Mouse (Mus musculus): ENCODE data around the gene Sulf2. TPM values are rescaled to one million over a fixed set of nuclear protein-coding genes. Genes with fewer than 3 reads are reported as not detected.

Gene Sulf2
- polyA plus RNA-seq, 1 experiment from 2014 or later = 125 TPM

DNA sequence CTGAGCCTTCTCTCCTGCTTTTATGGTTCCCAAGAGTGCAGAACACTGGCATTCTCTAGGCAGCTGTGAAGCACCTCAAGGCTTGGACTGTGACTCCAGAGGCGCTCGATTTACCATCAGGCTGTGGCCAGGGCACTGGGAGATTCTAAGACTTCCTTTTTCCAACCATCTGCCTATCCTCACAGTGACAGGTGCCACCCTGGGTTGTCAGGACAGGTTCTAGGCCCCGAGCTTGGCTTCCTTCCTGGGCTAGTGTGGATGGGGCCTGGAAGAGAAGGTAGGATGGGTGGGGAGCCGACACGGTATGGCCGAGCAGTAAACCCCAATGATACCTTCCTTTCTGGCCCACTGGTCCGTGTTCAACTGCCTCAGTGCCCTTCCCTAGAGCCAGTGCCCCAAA is 9.0 kb downstream of the Sulf2 start:
- Histone ChIP-seq H3K4me1 (replicated peaks; ENCODE audit: control insufficient read depth, insufficient read depth, low read length) (peaks cover 36% of the 10 kb centered on the region), H3K27ac (no peak overlapping the region), H3K4me2 (replicated peaks) (no peak overlapping the region), H3K36me3 (replicated peaks; ENCODE audit: control insufficient read depth, insufficient read depth) (no peaks in the 10 kb centered on the region), H3K27me3 (ENCODE audit: control insufficient read depth, insufficient read depth, low read length) (no peaks in the 10 kb centered on the region), H3K4me3 (replicated peaks; ENCODE audit: low read length) (no peak overlapping the region), H3K9me3 (ENCODE audit: control insufficient read depth, low read length) (no peaks in the 10 kb centered on the region), H3K9ac (no peak overlapping the region)
- ATAC-seq (ENCODE audit: low FRiP score) (no peak), DNase-seq (ENCODE audit: low spot score) (no peak)
- 82% methylated on average over 7 of the region's 7 CpGs for WGBS

DNA sequence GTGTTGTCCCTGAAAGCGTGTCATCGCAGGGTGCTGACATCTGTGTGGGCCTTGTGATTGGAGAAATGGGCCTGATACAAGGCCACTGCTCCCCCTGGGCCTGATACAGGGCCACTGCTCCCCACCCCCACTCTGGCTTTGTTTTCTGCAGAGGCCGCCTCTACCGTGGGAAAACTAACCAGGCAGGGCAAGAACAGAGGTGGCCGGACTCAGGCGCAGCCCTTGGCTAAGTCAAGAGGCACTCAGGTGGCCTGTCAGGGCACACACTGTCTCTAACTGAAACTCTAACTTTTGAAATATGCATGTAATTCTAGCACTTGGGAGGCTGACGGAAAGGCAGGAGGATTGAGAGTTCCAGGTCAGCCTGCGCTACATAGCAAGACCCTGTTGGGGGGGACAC is 10.4 kb downstream of the Sulf2 start:
- H3K4me2 ChIP-seq (replicated peaks) = no peak overlapping the region
- whole genome bisulfite sequencing = 72% methylated on average over 8 of the region's 8 CpGs
- no peak overlapping the region for H3K27ac ChIP-seq
- H3K9ac ChIP-seq = no peak overlapping the region
- no peaks in the 10 kb centered on the region for H3K9me3 ChIP-seq (ENCODE audit: control insufficient read depth, low read length)
- H3K27me3 ChIP-seq (ENCODE audit: control insufficient read depth, insufficient read depth, low read length) = no peaks in the 10 kb centered on the region
- H3K36me3 ChIP-seq (replicated peaks; ENCODE audit: control insufficient read depth, insufficient read depth) = no peaks in the 10 kb centered on the region
- DNase-seq (ENCODE audit: low spot score) = no peak
- no peak overlapping the region for H3K4me3 ChIP-seq (replicated peaks; ENCODE audit: low read length)
- ATAC-seq (ENCODE audit: low FRiP score) = no peak
- peaks cover 30% of the 10 kb centered on the region for H3K4me1 ChIP-seq (replicated peaks; ENCODE audit: control insufficient read depth, insufficient read depth, low read length)

DNA sequence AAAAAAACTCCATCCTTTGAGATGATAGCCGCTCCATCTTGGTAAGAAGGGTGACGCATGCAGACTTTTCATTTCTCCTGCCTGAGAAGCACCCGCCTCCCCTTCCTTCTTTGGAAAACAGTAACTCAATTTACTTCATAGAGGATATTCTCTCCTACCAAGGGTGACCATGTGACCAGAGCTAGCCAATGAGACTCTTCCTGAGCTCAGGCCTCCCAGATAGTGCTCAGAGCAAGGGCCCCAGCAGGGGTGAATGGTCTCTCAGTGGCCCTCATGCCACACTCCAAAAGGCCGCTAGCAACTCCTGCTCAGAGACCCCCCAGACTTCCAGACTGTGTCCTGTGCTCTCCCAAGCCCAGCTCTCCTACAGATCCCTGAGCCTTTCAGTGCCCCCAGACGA is 11.6 kb downstream of the Sulf2 start:
- ATAC-seq (ENCODE audit: low FRiP score) (no peak), DNase-seq (ENCODE audit: low spot score) (no peak)
- WGBS = 80% methylated on average over 5 of the region's 5 CpGs
- no peak overlapping the region for H3K9ac ChIP-seq
- H3K4me1 ChIP-seq (replicated peaks; ENCODE audit: control insufficient read depth, insufficient read depth, low read length) = peaks cover 19% of the 10 kb centered on the region
- no peaks in the 10 kb centered on the region for H3K9me3 ChIP-seq (ENCODE audit: control insufficient read depth, low read length)
- H3K36me3 ChIP-seq (replicated peaks; ENCODE audit: control insufficient read depth, insufficient read depth) = no peaks in the 10 kb centered on the region
- no peaks in the 10 kb centered on the region for H3K27me3 ChIP-seq (ENCODE audit: control insufficient read depth, insufficient read depth, low read length)
- H3K4me2 ChIP-seq (replicated peaks) = no peak overlapping the region
- no peak overlapping the region for H3K27ac ChIP-seq
- H3K4me3 ChIP-seq (replicated peaks; ENCODE audit: low read length) = no peak overlapping the region

DNA sequence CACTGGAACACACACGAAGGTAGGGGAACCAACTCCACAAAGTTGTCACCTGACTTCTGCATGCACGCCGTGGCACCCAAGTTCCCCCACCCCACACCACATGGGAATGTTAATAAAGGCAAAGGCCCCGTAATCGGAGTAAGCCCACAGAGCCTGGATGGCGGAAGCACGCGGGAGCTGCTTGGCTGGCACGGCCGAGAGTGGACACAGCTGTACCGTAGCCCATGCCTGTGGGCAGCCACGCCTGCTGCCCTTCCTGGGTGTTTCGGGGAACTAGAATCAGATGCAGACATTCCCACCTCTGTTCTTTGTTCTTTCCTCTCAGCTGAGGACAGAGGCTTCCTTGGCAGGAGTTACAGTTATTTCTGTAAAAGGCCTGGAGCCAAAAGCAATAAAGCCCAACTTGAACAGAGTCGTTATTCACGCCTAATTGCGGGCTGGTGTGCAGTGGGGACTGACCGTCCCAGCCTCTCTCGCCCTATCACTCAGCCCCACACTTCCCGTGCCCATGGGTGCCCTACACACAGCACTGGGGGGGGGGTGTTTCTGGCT is 12.8 kb downstream of the Sulf2 start:
- Histone ChIP-seq H3K4me3 (replicated peaks; ENCODE audit: low read length) (no peak overlapping the region), H3K36me3 (replicated peaks; ENCODE audit: control insufficient read depth, insufficient read depth) (no peaks in the 10 kb centered on the region), H3K9ac (no peak overlapping the region), H3K27me3 (ENCODE audit: control insufficient read depth, insufficient read depth, low read length) (no peaks in the 10 kb centered on the region), H3K9me3 (ENCODE audit: control insufficient read depth, low read length) (no peaks in the 10 kb centered on the region), H3K4me2 (replicated peaks) (peak overlapping the region; percentile 12; the same call in 1 of the 2 replicates), H3K4me1 (replicated peaks; ENCODE audit: control insufficient read depth, insufficient read depth, low read length) (peaks cover 17% of the 10 kb centered on the region), H3K27ac (peak overlapping the region; percentile 70)
- DNase-seq (ENCODE audit: low spot score) = peak; percentile 52
- 41% methylated on average over 19 of the region's 19 CpGs for WGBS
- peak; percentile 67; the same call in 1 of the 2 replicates for ATAC-seq (ENCODE audit: low FRiP score)

DNA sequence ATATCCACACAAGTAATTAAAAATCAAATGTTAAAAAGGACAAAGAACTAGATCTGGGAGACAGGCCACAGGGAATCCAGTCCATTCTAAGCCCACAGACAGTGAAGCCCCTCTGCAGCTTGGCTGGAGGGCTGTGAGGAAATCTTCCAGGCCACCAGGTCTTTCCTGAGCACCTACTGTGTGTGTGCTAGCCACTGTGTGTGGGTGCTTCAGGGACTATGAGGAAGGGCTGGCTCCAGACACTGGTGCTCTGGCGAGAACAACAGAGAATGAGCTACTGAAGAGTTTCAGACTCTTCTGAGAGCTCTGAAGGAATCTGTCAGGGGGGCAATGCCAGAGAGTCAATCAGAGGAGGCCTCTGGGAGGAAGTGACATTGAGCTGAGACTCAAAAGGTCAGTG is 13.6 kb downstream of the Sulf2 start:
- Histone ChIP-seq H3K27ac (no peak overlapping the region), H3K27me3 (ENCODE audit: control insufficient read depth, insufficient read depth, low read length) (no peaks in the 10 kb centered on the region), H3K4me2 (replicated peaks) (no peak overlapping the region), H3K4me3 (replicated peaks; ENCODE audit: low read length) (no peak overlapping the region), H3K9me3 (ENCODE audit: control insufficient read depth, low read length) (no peaks in the 10 kb centered on the region), H3K4me1 (replicated peaks; ENCODE audit: control insufficient read depth, insufficient read depth, low read length) (peaks cover 17% of the 10 kb centered on the region), H3K9ac (no peak overlapping the region), H3K36me3 (replicated peaks; ENCODE audit: control insufficient read depth, insufficient read depth) (no peaks in the 10 kb centered on the region)
- no peak for ATAC-seq (ENCODE audit: low FRiP score)
- no peak for DNase-seq (ENCODE audit: low spot score)
- WGBS = 57% methylated on average over 1 of the region's 1 CpGs

DNA sequence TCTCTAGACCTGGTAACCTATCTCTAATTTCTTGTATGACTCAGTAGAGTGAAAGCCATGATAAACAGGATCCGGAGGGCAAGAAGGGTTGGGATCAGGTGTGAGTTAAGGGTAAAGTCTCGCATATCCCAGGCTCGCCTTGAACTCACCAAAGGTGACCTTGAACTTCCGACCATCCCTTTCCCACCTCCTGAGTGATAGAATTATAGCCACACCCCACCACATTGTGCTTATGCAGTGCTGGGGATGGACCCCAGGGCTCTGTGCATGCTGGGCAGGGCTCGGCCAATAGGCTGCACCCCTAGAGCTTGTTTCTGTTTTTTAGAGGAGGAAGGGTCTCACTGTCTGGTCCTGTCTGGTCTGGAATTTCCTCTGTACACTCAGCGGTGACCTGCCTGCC is 14.4 kb downstream of the Sulf2 start:
- 96% methylated on average over 6 of the region's 6 CpGs for WGBS

DNA sequence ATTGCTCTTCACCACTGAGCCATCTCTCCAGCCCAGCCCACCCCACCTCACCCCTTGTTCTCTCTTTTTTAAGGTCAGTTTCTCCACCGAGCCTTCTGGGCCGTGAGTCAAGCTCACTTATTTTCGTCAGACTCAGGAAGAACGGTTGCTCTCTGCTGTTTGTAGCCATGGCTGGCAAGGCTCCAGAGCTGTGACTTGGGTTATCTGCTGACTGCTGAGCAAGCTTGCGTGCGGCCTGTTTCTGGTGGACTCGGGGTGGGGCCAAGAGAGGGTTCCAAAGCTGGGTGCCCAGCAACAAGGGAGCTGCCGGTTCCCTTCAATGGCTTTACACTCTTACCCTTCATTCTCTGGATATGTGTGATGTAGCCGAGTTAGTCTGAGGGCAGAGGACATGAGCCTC is 15.0 kb downstream of the Sulf2 start:
- Histone ChIP-seq H3K4me2 (replicated peaks) (no peak overlapping the region), H3K27me3 (ENCODE audit: control insufficient read depth, insufficient read depth, low read length) (no peaks in the 10 kb centered on the region), H3K9ac (no peak overlapping the region), H3K9me3 (ENCODE audit: control insufficient read depth, low read length) (no peaks in the 10 kb centered on the region), H3K27ac (no peak overlapping the region), H3K36me3 (replicated peaks; ENCODE audit: control insufficient read depth, insufficient read depth) (no peaks in the 10 kb centered on the region), H3K4me1 (replicated peaks; ENCODE audit: control insufficient read depth, insufficient read depth, low read length) (peaks cover 26% of the 10 kb centered on the region), H3K4me3 (replicated peaks; ENCODE audit: low read length) (no peak overlapping the region)
- WGBS = 73% methylated on average over 9 of the region's 9 CpGs
- ATAC-seq (ENCODE audit: low FRiP score) (no peak), DNase-seq (ENCODE audit: low spot score) (no peak)

More for the DNA sequence above, 14.4 kb downstream of the Sulf2 start:
- no peak for DNase-seq (ENCODE audit: low spot score)
- H3K27ac ChIP-seq = no peak overlapping the region
- H3K9ac ChIP-seq = no peak overlapping the region
- H3K27me3 ChIP-seq (ENCODE audit: control insufficient read depth, insufficient read depth, low read length) = no peaks in the 10 kb centered on the region
- ATAC-seq (ENCODE audit: low FRiP score) = no peak
- no peaks in the 10 kb centered on the region for H3K36me3 ChIP-seq (replicated peaks; ENCODE audit: control insufficient read depth, insufficient read depth)
- H3K4me2 ChIP-seq (replicated peaks) = no peak overlapping the region
- H3K9me3 ChIP-seq (ENCODE audit: control insufficient read depth, low read length) = no peaks in the 10 kb centered on the region
- no peak overlapping the region for H3K4me3 ChIP-seq (replicated peaks; ENCODE audit: low read length)
- H3K4me1 ChIP-seq (replicated peaks; ENCODE audit: control insufficient read depth, insufficient read depth, low read length) = peaks cover 21% of the 10 kb centered on the region

DNA sequence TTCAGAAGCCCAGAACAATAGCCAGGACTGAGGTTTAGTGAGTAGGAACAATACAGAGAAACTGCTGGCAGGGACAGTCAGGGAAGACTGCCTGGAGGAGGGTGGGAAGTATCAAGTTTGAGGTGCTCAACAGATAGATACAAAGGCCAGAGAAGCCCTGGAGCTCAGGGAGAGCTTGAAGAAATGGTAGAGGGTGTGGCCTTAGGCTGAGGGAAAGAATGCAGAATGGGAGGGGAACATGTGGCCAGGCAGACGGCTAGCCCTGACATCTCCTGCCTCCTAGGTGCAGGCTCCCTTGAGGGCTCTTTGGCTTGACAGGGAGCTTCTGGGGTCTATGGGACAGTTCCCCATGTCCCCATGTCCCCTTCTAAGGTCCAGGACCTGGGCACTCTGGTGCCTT is 17.2 kb downstream of the Sulf2 start:
- no peaks in the 10 kb centered on the region for H3K36me3 ChIP-seq (replicated peaks; ENCODE audit: control insufficient read depth, insufficient read depth)
- no peaks in the 10 kb centered on the region for H3K27me3 ChIP-seq (ENCODE audit: control insufficient read depth, insufficient read depth, low read length)
- no peaks in the 10 kb centered on the region for H3K9me3 ChIP-seq (ENCODE audit: control insufficient read depth, low read length)
- ATAC-seq (ENCODE audit: low FRiP score) (no peak), DNase-seq (ENCODE audit: low spot score) (no peak)
- WGBS = 61% methylated on average over 1 of the region's 1 CpGs
- H3K9ac ChIP-seq = no peak overlapping the region
- H3K4me2 ChIP-seq (replicated peaks) = no peak overlapping the region
- H3K4me3 ChIP-seq (replicated peaks; ENCODE audit: low read length) = no peak overlapping the region
- H3K27ac ChIP-seq = no peak overlapping the region
- H3K4me1 ChIP-seq (replicated peaks; ENCODE audit: control insufficient read depth, insufficient read depth, low read length) = peaks cover 26% of the 10 kb centered on the region

DNA sequence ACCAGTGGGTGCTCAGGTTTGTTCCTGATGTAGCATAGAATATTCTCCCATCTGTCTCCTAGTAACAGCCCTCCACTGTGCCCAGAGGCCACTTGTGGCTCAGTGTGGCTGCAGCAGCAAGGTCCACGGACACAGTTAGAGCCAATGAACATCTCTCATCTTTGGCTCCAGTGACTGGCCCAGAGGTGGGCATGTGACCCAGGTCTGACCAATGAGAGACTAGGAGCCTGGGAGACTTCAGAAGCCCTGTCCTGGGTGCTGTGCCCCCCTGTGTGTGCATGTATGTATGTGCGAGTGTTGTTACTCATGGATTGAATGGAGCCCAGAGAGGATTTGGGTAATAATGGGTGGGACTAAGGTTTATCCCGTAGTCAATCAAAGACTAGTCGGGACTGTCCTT is 18.0 kb downstream of the Sulf2 start:
- no peak overlapping the region for H3K4me2 ChIP-seq (replicated peaks)
- H3K27ac ChIP-seq = no peak overlapping the region
- DNase-seq (ENCODE audit: low spot score) = no peak
- no peaks in the 10 kb centered on the region for H3K36me3 ChIP-seq (replicated peaks; ENCODE audit: control insufficient read depth, insufficient read depth)
- no peaks in the 10 kb centered on the region for H3K27me3 ChIP-seq (ENCODE audit: control insufficient read depth, insufficient read depth, low read length)
- 86% methylated on average over 4 of the region's 4 CpGs for WGBS
- H3K4me1 ChIP-seq (replicated peaks; ENCODE audit: control insufficient read depth, insufficient read depth, low read length) = peaks cover 17% of the 10 kb centered on the region
- H3K4me3 ChIP-seq (replicated peaks; ENCODE audit: low read length) = no peak overlapping the region
- no peak overlapping the region for H3K9ac ChIP-seq
- ATAC-seq (ENCODE audit: low FRiP score) = no peak
- no peaks in the 10 kb centered on the region for H3K9me3 ChIP-seq (ENCODE audit: control insufficient read depth, low read length)
